Mouse (Mus musculus) limb, embryonic 10.5 days (tissue): ENCODE measurements around the gene Prol1. TPM values are rescaled to one million over a fixed set of nuclear protein-coding genes. Genes with fewer than 3 reads are reported as not detected.
A peak's percentile ranks its signal among the peaks of the same experiment; 100 is the strongest.
"Not testable (repeated sequence)": the region's sequence is repeated elsewhere in the genome, so short reads cannot be mapped to it uniquely, and the experiment has no call there.

Experiments
- DNase-seq: peaks from one replicate; pipeline ENCODE4 v3.0.0-alpha.2; 2017; ENCODE audit warnings: low spot score
- H3K27ac ChIP-seq: fragments of 300-500 bp; sonication (generic); 2 replicates; pipeline ENCODE4 v1.5.1; 2016; ENCODE audit warnings: mild to moderate bottlenecking
- H3K27me3 ChIP-seq: fragments of 300-500 bp; sonication (generic); 2 replicates; pipeline ENCODE4 v1.6.1; 2016; ENCODE audit warnings: low read depth, mild to moderate bottlenecking; ENCODE audit not compliant: poor library complexity, severe bottlenecking
- H3K36me3 ChIP-seq: fragments of 300-500 bp; sonication (generic); 2 replicates; pipeline ENCODE4 v1.6.1; 2016; ENCODE audit warnings: mild to moderate bottlenecking, moderate library complexity
- H3K4me1 ChIP-seq: fragments of 300-500 bp; sonication (generic); 2 replicates; pipeline ENCODE4 v1.6.1; 2016
- H3K4me3 ChIP-seq: fragments of 300-500 bp; sonication (generic); 2 replicates; pipeline ENCODE4 v1.5.1; 2016; ENCODE audit warnings: mild to moderate bottlenecking, moderate library complexity
- H3K9me3 ChIP-seq: fragments of 300-500 bp; sonication (generic); replicated peaks from 2 replicates; pipeline ENCODE4 v1.6.1; 2016; ENCODE audit warnings: mild to moderate bottlenecking
- WGBS: fragments of 180-500 bp; shearing (Covaris S2); methylation state at CpG from one replicate; pipeline ENCODE4 v1.1.7; 2016; 5-methylcytosine and 5-hydroxymethylcytosine counted together
- polyA plus RNA-seq: library from polyadenylated mRNA; unstranded; fragments of >200 nt; fragmentation: Nextera tagmentation; extraction: Ambion mirVana; gene quantifications from 2 replicates; pipeline ENCODE4 v1.2.1, GENCODE M21; 2016

The Prol1 gene
- not detected in 2 replicates for polyA plus RNA-seq

- 92% methylated on average over 1 of the region's 1 CpGs for WGBS
Measured at GRCm38 (mm10) chr5:88317012-88317411, at the start of gene Prol1. TSS of gene Prol1 (plus strand) at chr5:88317312.

GRCm38 (mm10) chr5:88268619-88269018 is 48.5 kb upstream of the Prol1 start, which contains the start of gene Gm7714:
TSS of gene Gm7714 (plus strand) at chr5:88268919.
- H3K9me3 ChIP-seq, result no peaks in the 10 kb centered on the region
- DNase-seq, result no peak
- H3K27me3 ChIP-seq, result no peaks in the 10 kb centered on the region
- H3K27ac ChIP-seq, result no peak within 1 kb of the TSS
- no peak within 1 kb of the TSS for H3K4me3 ChIP-seq
- no peaks in the 10 kb centered on the region for H3K36me3 ChIP-seq
- H3K4me1 ChIP-seq, result no peaks in the 10 kb centered on the region
- 85% methylated on average over 1 of the region's 1 CpGs for WGBS

More at GRCm38 (mm10) chr5:88317012-88317411, at the start of gene Prol1:
- no peaks in the 10 kb centered on the region for H3K4me1 ChIP-seq
- H3K4me3 ChIP-seq, result no peak within 1 kb of the TSS
- no peaks in the 10 kb centered on the region for H3K9me3 ChIP-seq
- no peaks in the 10 kb centered on the region for H3K27me3 ChIP-seq
- H3K36me3 ChIP-seq, result no peaks in the 10 kb centered on the region
- H3K27ac ChIP-seq, result no peak within 1 kb of the TSS
- no peak for DNase-seq

GRCm38 (mm10) chr5:88311307-88311706 is 5.8 kb upstream of the Prol1 start:
- H3K36me3 ChIP-seq, DNase-seq, H3K27me3 ChIP-seq, H3K4me1 ChIP-seq, H3K4me3 ChIP-seq, H3K9me3 ChIP-seq, H3K27ac ChIP-seq: not testable (repeated sequence)
- 80% methylated on average over 3 of the region's 3 CpGs for WGBS

GRCm38 (mm10) chr5:88348533-88348932 is 31.4 kb downstream of the Prol1 start:
- H3K27ac ChIP-seq, DNase-seq, H3K36me3 ChIP-seq, H3K9me3 ChIP-seq, H3K4me1 ChIP-seq, H3K4me3 ChIP-seq, H3K27me3 ChIP-seq: not testable (repeated sequence)
- WGBS, result 73% methylated on average over 2 of the region's 2 CpGs

GRCm38 (mm10) chr5:88364768-88365167 is 47.7 kb downstream of the Prol1 start:
- peak; percentile 51 for DNase-seq
- H3K27ac ChIP-seq, result no peak overlapping the region
- H3K36me3 ChIP-seq, result no peaks in the 10 kb centered on the region
- no peaks in the 10 kb centered on the region for H3K9me3 ChIP-seq
- no peak overlapping the region for H3K4me3 ChIP-seq
- no peaks in the 10 kb centered on the region for H3K4me1 ChIP-seq
- H3K27me3 ChIP-seq, result no peaks in the 10 kb centered on the region
- 8% methylated on average over 5 of the region's 5 CpGs for WGBS

- Histone ChIP-seq H3K27me3 (no peaks in the 10 kb centered on the region), H3K27ac (no peak overlapping the region), H3K4me1 (no peaks in the 10 kb centered on the region), H3K4me3 (no peak overlapping the region), H3K36me3 (no peaks in the 10 kb centered on the region), H3K9me3 (no peaks in the 10 kb centered on the region)
- no peak for DNase-seq
- WGBS, result 91% methylated on average over 1 of the region's 1 CpGs
Measured at GRCm38 (mm10) chr5:88366886-88367285, 49.8 kb downstream of the Prol1 start.

- H3K4me1 ChIP-seq, result no peaks in the 10 kb centered on the region
- H3K27ac ChIP-seq, result no peak overlapping the region
- H3K36me3 ChIP-seq, result no peaks in the 10 kb centered on the region
- 92% methylated on average over 6 of the region's 6 CpGs for WGBS
- no peaks in the 10 kb centered on the region for H3K9me3 ChIP-seq
- no peak for DNase-seq
- H3K4me3 ChIP-seq, result no peak overlapping the region
- no peaks in the 10 kb centered on the region for H3K27me3 ChIP-seq
Measured at GRCm38 (mm10) chr5:88370578-88371232, 53.6 kb downstream of the Prol1 start.

GRCm38 (mm10) chr5:88372563-88372962 is 55.5 kb downstream of the Prol1 start:
- Histone ChIP-seq H3K27me3 (no peaks in the 10 kb centered on the region), H3K4me1 (no peaks in the 10 kb centered on the region), H3K9me3 (no peaks in the 10 kb centered on the region), H3K27ac (no peak overlapping the region), H3K36me3 (no peaks in the 10 kb centered on the region), H3K4me3 (no peak overlapping the region)
- DNase-seq, result no peak
- WGBS, result 85% methylated on average over 6 of the region's 6 CpGs

GRCm38 (mm10) chr5:88375808-88376207 is 58.7 kb downstream of the Prol1 start, which contains the start of gene Amtn:
TSS of gene Amtn (plus strand) at chr5:88376108.
- WGBS, result 85% methylated on average over 4 of the region's 4 CpGs
- no peak for DNase-seq

More at GRCm38 (mm10) chr5:88375808-88376207, 58.7 kb downstream of the Prol1 start, which contains the start of gene Amtn:
- no peak within 1 kb of the TSS for H3K4me3 ChIP-seq
- H3K9me3 ChIP-seq, result no peaks in the 10 kb centered on the region
- no peaks in the 10 kb centered on the region for H3K4me1 ChIP-seq
- no peaks in the 10 kb centered on the region for H3K27me3 ChIP-seq
- H3K27ac ChIP-seq, result no peak within 1 kb of the TSS
- no peaks in the 10 kb centered on the region for H3K36me3 ChIP-seq

Other genes with a start within 250 kb of the Prol1 start
- not detected in 2 replicates for gene Smr2, start 230.8 kb upstream of the Prol1 start, polyA plus RNA-seq
- gene Gm11116, start 205.8 kb upstream of the Prol1 start, polyA plus RNA-seq, result not detected in 2 replicates
- gene Gm11115, start 163.2 kb upstream of the Prol1 start, polyA plus RNA-seq, result not detected in 2 replicates
- not detected in 2 replicates for gene Gm7714, start 48.4 kb upstream of the Prol1 start, polyA plus RNA-seq
- not detected in 2 replicates for gene Amtn, start 58.8 kb downstream of the Prol1 start, polyA plus RNA-seq
- 0.10 and 0.38 TPM in 2 replicates for gene Ambn, start 138.7 kb downstream of the Prol1 start, polyA plus RNA-seq
- 0.06 TPM in 1 of 2 replicates, not detected in the other for gene Enam, start 170.7 kb downstream of the Prol1 start, polyA plus RNA-seq
- 0.14 TPM in 1 of 2 replicates, not detected in the other for gene Jchain, start 210.6 kb downstream of the Prol1 start, polyA plus RNA-seq
- gene Utp3, start 237.2 kb downstream of the Prol1 start, polyA plus RNA-seq, result 80.2 and 84.7 TPM in 2 replicates
- gene Rufy3, start 247.7 kb downstream of the Prol1 start, polyA plus RNA-seq, result 8.1 and 9.6 TPM in 2 replicates